Mouse (Mus musculus) myocyte (in vitro differentiated cells): Measurements from ENCODE around the gene Nppc.

Experiments used
- E2F4 ChIP-seq: IDR thresholded peaks from one replicate; pipeline ENCODE4 v1.6.1; 2011; ENCODE audit warnings: mild to moderate bottlenecking, control low read depth, moderate library complexity; ENCODE audit not compliant: insufficient read depth
- POLR2A ChIP-seq: IDR thresholded peaks from one replicate; pipeline ENCODE4 v1.6.1; 2011; ENCODE audit warnings: low read depth, mild to moderate bottlenecking, control low read depth, moderate library complexity; ENCODE audit not compliant: insufficient read length
- TCF12 ChIP-seq: IDR thresholded peaks from one replicate; pipeline ENCODE4 v1.6.1; 2011; ENCODE audit warnings: mild to moderate bottlenecking, control low read depth; ENCODE audit not compliant: poor library complexity, insufficient read depth, severe bottlenecking

DNA sequence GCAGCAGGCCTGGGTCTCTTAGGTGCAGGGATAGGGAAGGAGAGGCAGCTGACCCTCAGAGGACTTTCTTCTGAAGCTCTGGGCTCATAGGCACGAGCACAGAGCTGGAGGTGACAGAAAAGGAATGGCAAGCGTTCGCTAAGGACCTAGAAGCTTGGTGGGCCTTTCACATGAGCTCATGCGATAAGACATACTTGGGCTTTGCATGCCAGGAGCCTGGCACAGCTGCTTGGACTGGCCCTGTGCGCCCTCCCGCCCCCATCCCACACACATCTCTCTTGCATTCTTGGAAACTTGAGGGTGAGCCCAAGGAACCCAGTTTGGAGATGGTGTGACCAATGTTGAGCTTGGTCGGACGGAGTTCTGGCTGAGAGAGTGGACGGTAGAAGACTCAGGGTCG is 8.3 kb upstream of the Nppc start:
- no peak for TF ChIP-seq POLR2A
- no peak for TF ChIP-seq E2F4
- TF ChIP-seq TCF12 = no peak
